Mouse (Mus musculus) heart, embryonic 11.5 days (tissue): ENCODE results near the gene Rita1. TPM values are rescaled to one million over a fixed set of nuclear protein-coding genes. Genes with fewer than 3 reads are reported as not detected.

ENCODE experiments used
- ATAC-seq: fragments of 200-750 bp; cut with Nextera tagmentation; replicated peaks from 2 replicates; pipeline ENCODE4 v1.8.0; 2017; ENCODE audit warnings: moderate library complexity; ENCODE audit not compliant: insufficient number of reproducible peaks, low FRiP score, low TSS enrichment
- H3K27ac ChIP-seq: fragments of 300-500 bp; sonication (generic); 2 replicates; pipeline ENCODE4 v1.5.1; 2014; ENCODE audit warnings: mild to moderate bottlenecking, low read depth, low read length
- H3K27me3 ChIP-seq: fragments of 300-500 bp; sonication (generic); 2 replicates; pipeline ENCODE4 v1.6.1; 2014; ENCODE audit warnings: mild to moderate bottlenecking, low read length, mixed read lengths; ENCODE audit not compliant: control insufficient read depth, insufficient read depth
- H3K36me3 ChIP-seq: fragments of 300-500 bp; sonication (generic); 2 replicates; pipeline ENCODE4 v1.6.1; 2014; ENCODE audit warnings: mild to moderate bottlenecking, low read length, moderate library complexity, mixed read lengths; ENCODE audit not compliant: control insufficient read depth, insufficient read depth
- H3K4me1 ChIP-seq: fragments of 300-500 bp; sonication (generic); 2 replicates; pipeline ENCODE4 v1.6.1; 2014; ENCODE audit warnings: low read length; ENCODE audit not compliant: control insufficient read depth, insufficient read depth
- H3K4me2 ChIP-seq: fragments of 300-500 bp; sonication (generic); 2 replicates; pipeline ENCODE4 v1.6.1; 2014; ENCODE audit warnings: mild to moderate bottlenecking, moderate library complexity
- H3K4me3 ChIP-seq: fragments of 300-500 bp; sonication (generic); 2 replicates; pipeline ENCODE4 v1.5.1; 2014; ENCODE audit warnings: low read depth, low read length
- H3K9ac ChIP-seq: fragments of 300-500 bp; sonication (generic); 2 replicates; pipeline ENCODE4 v1.6.1; 2014; ENCODE audit warnings: mild to moderate bottlenecking, low read depth, low read length, moderate library complexity
- H3K9me3 ChIP-seq: fragments of 300-500 bp; sonication (generic); replicated peaks from 2 replicates; pipeline ENCODE4 v1.6.1; 2016; ENCODE audit warnings: low read length; ENCODE audit not compliant: control insufficient read depth
- WGBS: fragments of 180-500 bp; shearing (Covaris S2); extraction: QIAGEN DNeasy Blood & Tissue Kit; methylation state at CpG from one replicate; pipeline ENCODE4 v1.1.7; 2014; ENCODE audit not compliant: insufficient replicate concordance; 5-methylcytosine and 5-hydroxymethylcytosine counted together
- polyA plus RNA-seq: library from polyadenylated mRNA; unstranded; fragments of >200 nt; fragmentation: Nextera tagmentation; extraction: Ambion mirVana; gene quantifications from 2 replicates; pipeline ENCODE4 v1.2.1, GENCODE M21; 2014

Gene Rita1
- polyA plus RNA-seq, 1 experiment from 2014 or later: 5.6 TPM

- no peak overlapping the region for H3K4me3 ChIP-seq
- H3K9ac ChIP-seq: no peak overlapping the region
- no peak overlapping the region for H3K4me2 ChIP-seq
- WGBS: 63% methylated on average over 9 of the region's 9 CpGs
- H3K36me3 ChIP-seq: no peaks in the 10 kb centered on the region
- ATAC-seq: no peak
- no peaks in the 10 kb centered on the region for H3K9me3 ChIP-seq
- no peak overlapping the region for H3K27ac ChIP-seq
- H3K4me1 ChIP-seq: peaks cover 59% of the 10 kb centered on the region
- no peaks in the 10 kb centered on the region for H3K27me3 ChIP-seq
These were observed 44.0 kb downstream of the Rita1 start for GRCm38 (mm10) chr5:120568336-120568768.

- ATAC-seq: no peak
- H3K4me2 ChIP-seq: no peak overlapping the region
- 0 out of 2 replicates have a peak overlapping the region, but pooled peaks have one; percentile 22 for H3K27ac ChIP-seq
- H3K4me1 ChIP-seq: peaks cover 65% of the 10 kb centered on the region
- H3K27me3 ChIP-seq: no peaks in the 10 kb centered on the region
- no peaks in the 10 kb centered on the region for H3K9me3 ChIP-seq
- H3K9ac ChIP-seq: no peak overlapping the region; the same call in 1 of the 2 replicates
- H3K4me3 ChIP-seq: no peak overlapping the region
- WGBS: 62% methylated on average over 14 of the region's 14 CpGs
- H3K36me3 ChIP-seq: no peaks in the 10 kb centered on the region
These were observed 44.6 kb downstream of the Rita1 start for GRCm38 (mm10) chr5:120567761-120568211.

- no peaks in the 10 kb centered on the region for H3K27me3 ChIP-seq
- no peak overlapping the region; the same call in 1 of the 2 replicates for H3K9ac ChIP-seq
- ATAC-seq: no peak
- no peak overlapping the region for H3K4me2 ChIP-seq
- no peaks in the 10 kb centered on the region for H3K36me3 ChIP-seq
- H3K4me3 ChIP-seq: no peak overlapping the region
- WGBS: 39% methylated on average over 21 of the region's 21 CpGs
- peaks cover 67% of the 10 kb centered on the region for H3K4me1 ChIP-seq
- H3K9me3 ChIP-seq: no peaks in the 10 kb centered on the region
- 0 out of 2 replicates have a peak overlapping the region, but pooled peaks have one; percentile 22 for H3K27ac ChIP-seq
These were observed 45.1 kb downstream of the Rita1 start for GRCm38 (mm10) chr5:120567253-120567701.

GRCm38 (mm10) chr5:120566681-120567252 is 45.6 kb downstream of the Rita1 start:
- 52% methylated on average over 9 of the region's 9 CpGs for WGBS
- no peaks in the 10 kb centered on the region for H3K36me3 ChIP-seq
- no peak for ATAC-seq
- H3K27me3 ChIP-seq: no peaks in the 10 kb centered on the region
- H3K4me1 ChIP-seq: peaks cover 67% of the 10 kb centered on the region
- H3K9ac ChIP-seq: no peak overlapping the region; the same call in 1 of the 2 replicates
- H3K9me3 ChIP-seq: no peaks in the 10 kb centered on the region
- H3K27ac ChIP-seq: no peak overlapping the region
- no peak overlapping the region for H3K4me2 ChIP-seq
- H3K4me3 ChIP-seq: no peak overlapping the region

GRCm38 (mm10) chr5:120566101-120566500 is 46.3 kb downstream of the Rita1 start:
- no peak for ATAC-seq
- Histone ChIP-seq H3K27ac (peak overlapping the region; percentile 51), H3K4me3 (no peak overlapping the region), H3K9me3 (no peaks in the 10 kb centered on the region), H3K4me1 (peaks cover 64% of the 10 kb centered on the region), H3K4me2 (no peak overlapping the region), H3K9ac (peak overlapping the region; percentile 28; the same call in 1 of the 2 replicates), H3K27me3 (no peaks in the 10 kb centered on the region), H3K36me3 (no peaks in the 10 kb centered on the region)
- WGBS: 71% methylated on average over 5 of the region's 5 CpGs

- H3K36me3 ChIP-seq: no peaks in the 10 kb centered on the region
- no peaks in the 10 kb centered on the region for H3K9me3 ChIP-seq
- WGBS: 64% methylated on average over 15 of the region's 15 CpGs
- peaks cover 65% of the 10 kb centered on the region for H3K4me1 ChIP-seq
- no peaks in the 10 kb centered on the region for H3K27me3 ChIP-seq
- H3K4me3 ChIP-seq: no peak overlapping the region
- peak overlapping the region; percentile 51 for H3K27ac ChIP-seq
- H3K9ac ChIP-seq: peak overlapping the region; percentile 28; the same call in 1 of the 2 replicates
- no peak overlapping the region for H3K4me2 ChIP-seq
- no peak for ATAC-seq
These were observed 47.1 kb downstream of the Rita1 start for GRCm38 (mm10) chr5:120565171-120565905.

GRCm38 (mm10) chr5:120563914-120564311 is 48.5 kb downstream of the Rita1 start:
- H3K27me3 ChIP-seq: no peaks in the 10 kb centered on the region
- no peaks in the 10 kb centered on the region for H3K36me3 ChIP-seq
- H3K9me3 ChIP-seq: no peaks in the 10 kb centered on the region
- WGBS: 37% methylated on average over 4 of the region's 4 CpGs
- no peak for ATAC-seq
- no peak overlapping the region for H3K4me3 ChIP-seq
- no peak overlapping the region for H3K9ac ChIP-seq
- H3K4me2 ChIP-seq: no peak overlapping the region
- peak overlapping the region; percentile 77 for H3K27ac ChIP-seq
- peaks cover 62% of the 10 kb centered on the region for H3K4me1 ChIP-seq

- Histone ChIP-seq H3K4me2 (0 out of 2 replicates have a peak overlapping the region, but pooled peaks have one; percentile 2), H3K4me3 (no peak overlapping the region), H3K36me3 (no peaks in the 10 kb centered on the region), H3K4me1 (peaks cover 63% of the 10 kb centered on the region), H3K9ac (peak overlapping the region; percentile 43; the same call in 1 of the 2 replicates), H3K27ac (peak overlapping the region; percentile 77), H3K27me3 (no peaks in the 10 kb centered on the region), H3K9me3 (no peaks in the 10 kb centered on the region)
- ATAC-seq: peak; percentile 75
- WGBS: 41% methylated on average over 28 of the region's 28 CpGs
These were observed 49.2 kb downstream of the Rita1 start for GRCm38 (mm10) chr5:120562956-120563913.
